Mouse (Mus musculus): ENCODE data around the gene Phlpp2.
"Not testable (repeated sequence)": the region's sequence is repeated elsewhere in the genome, so short reads cannot be mapped to it uniquely, and the experiment has no call there.

The Phlpp2 gene

DNA sequence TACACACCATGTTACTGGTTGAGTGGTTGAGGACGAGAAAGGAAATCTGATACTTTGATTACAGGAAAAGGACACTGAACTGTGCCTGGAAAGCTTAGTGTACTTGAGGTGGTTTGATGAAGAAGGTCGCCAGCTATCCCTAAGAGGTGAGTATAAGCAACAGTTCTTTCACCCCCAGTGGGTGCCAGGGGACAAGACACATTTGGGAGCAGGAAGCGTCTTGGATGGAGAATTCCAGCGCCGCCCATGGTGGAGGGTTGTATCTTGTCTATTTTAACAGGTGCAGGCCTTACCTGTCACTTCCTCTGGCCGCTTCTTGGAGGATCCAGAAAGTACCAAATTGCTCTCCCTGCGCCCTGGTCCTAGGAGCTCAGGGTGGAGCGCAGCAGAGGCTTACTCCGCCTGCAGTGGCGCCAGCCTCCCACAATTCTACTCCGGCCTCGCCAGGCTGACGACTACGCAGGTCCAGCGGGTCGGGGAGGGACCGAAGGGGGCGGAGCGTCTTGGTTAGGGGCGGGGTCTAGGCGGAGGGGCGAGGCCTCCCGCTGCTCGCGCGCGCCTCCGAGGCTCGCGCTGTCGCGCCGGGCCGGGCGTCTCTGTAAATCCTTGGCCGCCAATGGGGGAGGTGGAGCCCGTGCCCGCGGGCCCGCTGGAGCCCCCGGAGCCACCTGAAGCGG lies at the start of gene Phlpp2:
Phlpp2 (plus strand) TSS at position 540 of the 677 bp plus-strand sequence.
- peak; percentile 94 for DNase-seq (ENCODE audit: low spot score)

DNA sequence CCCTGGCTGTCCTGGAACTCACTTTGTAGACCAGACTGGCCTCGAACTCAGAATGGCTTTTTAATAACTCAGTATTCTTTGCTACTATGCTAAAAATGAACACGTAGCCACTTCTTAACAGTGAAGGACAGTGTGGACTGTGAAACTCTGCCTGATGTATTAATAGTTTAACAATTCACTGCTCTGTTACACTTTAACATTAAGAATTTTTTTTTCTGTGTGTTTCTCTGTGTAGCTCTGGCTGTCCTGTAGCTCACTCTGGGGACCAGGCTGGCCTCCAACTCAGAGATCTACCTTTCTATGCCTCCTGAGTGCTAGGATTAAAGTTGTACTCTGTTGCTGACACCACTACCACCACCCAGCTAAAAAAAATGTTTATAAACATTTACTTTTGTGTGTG lies 44.8 kb upstream of the Phlpp2 start:
- no peak for DNase-seq (ENCODE audit: low spot score)

DNA sequence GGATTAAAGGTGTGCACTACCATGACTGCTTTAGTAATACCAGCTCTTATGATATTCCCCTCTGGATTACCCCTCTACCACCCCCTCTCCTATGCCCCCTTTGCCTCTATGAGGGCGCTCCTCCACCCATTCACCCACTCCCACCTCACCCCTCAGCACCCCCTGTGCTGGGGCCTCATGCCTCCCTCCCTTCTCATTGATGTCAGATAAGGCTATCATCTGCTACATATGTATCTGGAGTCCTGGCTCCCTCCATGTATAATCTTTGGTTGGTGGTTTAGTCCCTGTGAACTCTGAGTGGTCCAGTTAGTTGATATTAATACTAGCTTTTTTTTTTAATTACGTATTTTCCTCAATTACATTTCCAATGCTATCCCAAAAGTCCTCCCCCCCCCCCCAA lies 28.5 kb upstream of the Phlpp2 start:
- DNase-seq (ENCODE audit: low spot score): no peak

DNA sequence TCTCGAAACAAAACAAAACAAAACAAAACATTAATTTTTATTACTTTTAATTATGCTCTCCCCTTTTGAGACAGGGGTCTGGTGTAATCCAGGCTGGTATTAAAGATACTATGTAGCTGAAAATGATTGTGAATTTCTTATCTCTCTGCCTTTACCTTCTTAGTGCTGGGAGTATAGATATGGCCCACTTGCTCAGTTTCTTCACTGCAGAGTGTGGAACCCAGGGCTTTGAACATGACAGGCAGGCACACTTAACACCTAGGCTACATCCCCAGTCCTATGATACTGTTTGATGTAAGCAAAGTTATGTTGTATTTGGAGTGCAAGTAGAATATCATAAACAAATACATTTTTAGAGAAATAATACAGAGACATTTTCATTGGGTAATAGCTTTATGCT lies 25.9 kb upstream of the Phlpp2 start:
- DNase-seq (ENCODE audit: low spot score): no peak

DNA sequence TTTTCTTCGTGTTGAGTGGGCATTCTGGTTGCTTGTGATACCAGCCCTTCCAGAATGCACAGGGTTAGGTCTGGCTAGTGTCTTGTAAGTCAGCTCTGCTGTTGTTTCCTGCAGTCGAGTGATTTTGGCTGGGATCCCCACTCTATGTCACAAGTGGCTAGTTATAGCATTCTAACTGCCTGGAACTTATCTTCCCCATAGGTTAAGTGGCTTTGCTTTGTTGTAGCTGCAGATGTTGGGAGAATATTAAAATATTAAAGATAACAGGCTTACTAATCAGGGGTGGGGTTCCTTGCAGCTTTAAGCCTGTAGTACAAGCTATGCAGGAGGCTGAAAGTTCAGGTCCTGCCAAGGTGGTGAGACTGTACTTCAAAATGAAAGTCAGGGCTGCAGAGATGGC lies 20.5 kb upstream of the Phlpp2 start:
- no peak for DNase-seq (ENCODE audit: low spot score)

DNA sequence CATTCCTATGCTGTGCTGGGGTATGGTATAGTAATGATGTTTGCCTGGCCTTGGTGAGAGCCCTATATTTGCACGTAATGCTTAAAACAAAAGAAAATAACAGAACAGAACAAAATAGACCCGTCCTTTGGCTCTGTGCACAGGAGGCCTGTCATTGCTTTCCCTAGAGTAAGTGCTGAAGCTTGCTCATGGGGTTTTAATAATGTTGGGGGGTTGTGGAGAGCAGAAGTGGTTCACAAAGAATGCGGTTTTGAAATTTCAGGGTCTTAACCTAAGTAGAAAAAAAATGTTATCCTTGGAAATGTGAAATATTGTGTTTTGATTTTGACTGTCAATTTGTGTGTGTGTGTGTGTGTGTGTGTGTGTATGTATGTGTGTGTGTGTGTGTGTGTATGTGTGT lies 19.4 kb upstream of the Phlpp2 start:
- no peak for DNase-seq (ENCODE audit: low spot score)

DNA sequence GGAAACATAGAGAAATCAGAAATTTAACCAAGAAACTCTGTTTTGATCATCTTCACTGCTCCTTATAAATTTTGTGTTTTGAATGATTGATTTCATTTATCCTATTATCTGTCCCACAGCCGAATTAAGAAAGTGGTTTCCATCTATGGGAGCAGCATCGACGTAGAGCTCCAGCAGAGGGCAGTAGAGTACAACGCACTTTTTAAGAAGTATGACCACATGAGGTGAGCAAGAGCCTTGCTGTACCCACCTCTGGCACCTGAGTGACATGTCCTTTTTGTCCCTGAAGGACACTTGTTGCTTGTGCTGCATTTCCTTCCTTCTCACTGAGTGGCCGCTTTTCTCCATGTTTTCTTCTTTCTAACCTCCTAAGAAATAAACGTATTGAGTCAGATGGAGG lies 14.9 kb upstream of the Phlpp2 start:
- DNase-seq (ENCODE audit: low spot score): peak; percentile 77

DNA sequence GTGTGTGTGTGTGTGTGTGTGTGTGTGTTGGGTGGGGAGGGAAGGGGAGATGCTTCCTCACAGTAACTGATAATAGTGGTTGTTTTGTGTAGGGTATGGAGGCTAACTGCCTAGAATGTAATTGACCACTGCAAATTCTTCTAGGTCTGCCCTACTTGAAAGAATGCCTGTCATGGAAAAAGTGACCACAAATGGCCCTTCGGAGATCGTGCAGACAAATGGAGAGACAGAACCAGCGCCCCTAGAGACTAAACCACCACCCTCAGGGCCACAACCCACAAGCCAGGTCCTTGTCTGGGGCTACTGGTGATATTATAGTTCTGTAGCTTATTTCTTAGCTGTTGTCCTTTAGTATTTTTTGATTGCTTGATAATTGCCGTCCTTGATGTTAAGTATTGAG lies 13.8 kb upstream of the Phlpp2 start:
- DNase-seq (ENCODE audit: low spot score): no peak

DNA sequence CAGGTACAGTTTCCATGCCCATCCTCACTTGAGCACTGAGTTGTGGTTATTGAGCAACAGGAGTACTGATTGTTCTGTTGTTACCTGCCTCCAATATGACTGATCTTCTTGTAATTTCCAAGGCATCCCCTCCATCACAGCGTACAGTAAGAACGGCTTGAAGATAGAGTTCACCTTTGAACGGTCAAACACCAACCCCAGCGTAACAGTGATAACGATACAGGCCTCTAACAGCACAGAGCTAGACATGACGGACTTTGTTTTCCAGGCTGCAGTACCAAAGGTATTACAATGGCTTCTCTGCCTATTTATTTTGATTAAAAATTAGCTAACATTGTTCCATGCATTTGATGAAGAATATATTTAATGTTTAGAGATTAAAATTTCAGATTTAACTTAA lies 12.9 kb upstream of the Phlpp2 start:
- DNase-seq (ENCODE audit: low spot score): no peak

DNA sequence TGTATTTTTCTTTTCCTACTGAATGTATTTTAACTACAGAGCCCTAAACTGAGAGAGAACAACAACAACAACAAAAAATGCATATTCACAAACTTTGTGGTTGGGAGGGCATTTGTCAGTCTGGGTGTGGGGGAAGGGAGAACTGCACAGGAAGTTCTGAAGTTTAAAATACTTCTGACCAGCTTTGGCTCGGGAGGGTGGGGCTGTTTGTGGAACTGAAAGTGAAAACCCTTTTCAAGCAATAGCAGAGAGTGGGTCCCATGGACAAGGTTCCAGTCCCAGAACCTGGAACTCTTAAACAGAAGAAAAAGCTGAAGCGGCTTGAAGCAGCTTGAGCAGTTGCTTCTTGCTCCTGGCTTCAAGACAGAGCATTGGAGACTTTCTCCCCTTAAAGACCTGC lies 4.9 kb upstream of the Phlpp2 start:
- DNase-seq (ENCODE audit: low spot score): peak; percentile 32

DNA sequence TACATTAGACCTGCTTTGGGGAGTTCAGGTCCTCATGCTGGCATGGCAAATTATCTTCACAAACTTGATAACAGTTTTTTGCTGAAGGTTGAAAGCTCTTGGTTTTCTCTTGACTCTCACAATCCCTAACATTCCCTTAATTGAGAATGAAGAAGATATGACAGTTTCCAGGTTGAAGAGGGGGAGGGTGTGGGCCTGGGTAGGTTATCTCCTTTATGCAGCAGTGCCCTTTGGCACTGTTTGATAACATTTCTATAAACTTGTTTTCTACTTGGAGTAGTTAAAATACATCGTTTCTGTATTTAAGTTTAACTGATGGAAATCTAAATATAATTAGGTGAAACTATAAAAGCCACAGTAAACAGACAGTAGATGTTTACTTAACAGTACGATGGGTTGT lies 3.5 kb upstream of the Phlpp2 start:
- no peak for DNase-seq (ENCODE audit: low spot score)

DNA sequence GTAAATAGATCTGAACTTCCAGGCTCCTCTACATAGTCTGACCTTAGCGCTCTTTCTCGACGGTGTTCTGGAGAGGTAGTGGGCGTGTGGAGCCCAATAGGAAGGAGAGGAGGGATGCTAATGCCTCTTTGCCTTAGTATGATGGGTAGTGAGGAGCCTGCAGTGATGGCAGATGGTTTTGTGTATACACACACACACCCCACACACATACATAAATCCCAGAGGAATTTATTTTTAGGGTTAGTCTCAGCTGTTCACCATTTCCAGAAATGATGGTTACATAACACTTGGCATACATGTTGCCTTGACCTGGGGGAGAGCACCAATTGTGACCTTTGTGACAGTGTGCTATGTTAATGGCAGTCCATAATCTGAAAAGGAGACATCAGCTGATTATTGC lies 2.8 kb upstream of the Phlpp2 start:
- peak; percentile 53 for DNase-seq (ENCODE audit: low spot score)

DNA sequence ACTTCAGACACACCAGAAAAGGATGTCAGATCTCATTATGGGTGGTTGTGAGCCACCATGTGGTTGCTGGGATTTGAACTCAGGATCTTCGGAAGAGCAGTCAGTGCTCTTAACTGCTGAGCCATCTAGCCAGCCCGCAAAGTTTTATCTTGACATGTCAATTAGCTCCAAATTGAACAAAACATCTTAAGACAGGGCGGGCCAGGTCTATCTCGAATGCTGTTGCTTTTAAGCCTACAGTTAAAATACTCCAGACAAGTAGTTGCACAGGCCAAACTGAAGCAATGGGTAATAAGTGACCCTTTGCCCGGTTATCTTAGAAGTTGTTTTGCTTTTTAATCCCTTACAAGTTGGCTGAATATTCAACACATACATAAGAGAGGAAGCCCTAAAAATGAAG lies 1.7 kb upstream of the Phlpp2 start:
- peak; percentile 48 for DNase-seq (ENCODE audit: low spot score)

DNA sequence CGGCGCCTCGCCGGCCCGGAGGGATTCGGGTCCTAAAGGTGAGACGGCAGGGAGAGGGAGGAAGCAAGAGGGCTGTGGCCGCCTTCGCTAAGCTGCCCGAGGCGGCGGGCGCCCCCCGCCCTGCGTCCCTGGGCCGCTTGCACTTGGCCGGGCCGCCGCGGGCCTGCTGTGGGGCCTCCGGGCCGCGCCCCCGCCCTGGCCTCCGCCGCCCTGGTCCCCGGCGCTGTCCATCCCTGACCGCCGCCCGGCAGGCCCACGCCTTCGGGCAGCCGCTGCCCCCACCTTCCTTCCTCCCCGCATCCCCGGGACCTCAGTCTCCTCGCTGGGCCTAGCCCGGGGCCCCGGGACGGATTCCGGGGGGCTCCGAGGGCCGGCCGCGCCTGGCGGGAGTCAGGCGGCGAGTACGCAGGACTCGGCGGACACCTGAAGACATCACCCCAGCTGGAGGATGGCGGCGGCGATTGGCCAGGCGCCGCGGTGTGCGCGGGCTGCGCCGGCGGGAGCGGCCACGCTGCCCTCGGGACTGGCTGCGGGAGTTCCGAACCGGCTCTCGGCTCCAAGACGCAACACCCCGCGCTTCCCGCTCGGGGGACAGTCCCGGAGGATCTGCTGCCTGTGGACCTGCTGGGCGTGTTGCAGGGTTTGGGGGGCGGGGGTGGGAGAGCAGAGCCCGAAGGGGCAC lies 479 bp downstream of the Phlpp2 start:
- DNase-seq (ENCODE audit: low spot score): no peak

DNA sequence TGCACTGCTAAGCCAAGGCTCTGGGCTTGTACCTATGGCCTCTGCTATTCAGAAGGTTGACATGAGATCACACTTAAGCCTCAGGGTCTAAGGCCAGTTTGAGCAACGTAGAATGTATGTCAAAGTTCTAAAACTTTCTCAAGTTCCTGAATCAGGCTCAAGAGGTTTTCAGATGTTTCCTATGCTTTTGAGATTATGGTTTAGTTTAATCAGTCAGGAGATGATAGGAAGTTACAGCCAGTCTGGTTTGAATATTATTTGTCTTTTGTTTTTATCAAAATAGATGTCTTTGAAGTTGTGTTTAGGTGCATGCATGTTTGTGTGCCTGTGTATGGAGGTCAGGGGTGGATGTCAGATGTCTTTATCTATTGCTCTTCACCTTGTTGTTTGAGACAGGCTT lies 2.7 kb downstream of the Phlpp2 start:
- DNase-seq (ENCODE audit: low spot score): no peak

DNA sequence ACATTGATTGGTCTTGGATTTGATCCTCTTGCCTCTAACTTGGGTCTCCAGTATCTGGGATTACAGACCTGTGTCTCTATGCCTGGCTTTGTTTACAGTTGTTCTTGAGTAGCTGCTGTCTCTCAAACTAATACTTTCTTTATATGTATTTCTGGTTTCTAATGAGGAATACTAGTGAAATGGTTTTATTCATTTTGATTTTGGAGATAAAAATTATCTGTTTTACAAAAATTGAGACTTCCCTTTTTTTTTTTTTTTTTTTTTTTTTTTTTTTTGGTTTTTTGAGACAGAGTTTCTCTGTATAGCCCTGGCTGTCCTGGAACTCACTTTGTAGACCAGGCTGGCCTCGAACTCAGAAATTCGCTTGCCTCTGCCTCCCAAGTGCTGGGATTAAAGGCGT lies 5.5 kb downstream of the Phlpp2 start:
- not testable (repeated sequence) for DNase-seq (ENCODE audit: low spot score)

DNA sequence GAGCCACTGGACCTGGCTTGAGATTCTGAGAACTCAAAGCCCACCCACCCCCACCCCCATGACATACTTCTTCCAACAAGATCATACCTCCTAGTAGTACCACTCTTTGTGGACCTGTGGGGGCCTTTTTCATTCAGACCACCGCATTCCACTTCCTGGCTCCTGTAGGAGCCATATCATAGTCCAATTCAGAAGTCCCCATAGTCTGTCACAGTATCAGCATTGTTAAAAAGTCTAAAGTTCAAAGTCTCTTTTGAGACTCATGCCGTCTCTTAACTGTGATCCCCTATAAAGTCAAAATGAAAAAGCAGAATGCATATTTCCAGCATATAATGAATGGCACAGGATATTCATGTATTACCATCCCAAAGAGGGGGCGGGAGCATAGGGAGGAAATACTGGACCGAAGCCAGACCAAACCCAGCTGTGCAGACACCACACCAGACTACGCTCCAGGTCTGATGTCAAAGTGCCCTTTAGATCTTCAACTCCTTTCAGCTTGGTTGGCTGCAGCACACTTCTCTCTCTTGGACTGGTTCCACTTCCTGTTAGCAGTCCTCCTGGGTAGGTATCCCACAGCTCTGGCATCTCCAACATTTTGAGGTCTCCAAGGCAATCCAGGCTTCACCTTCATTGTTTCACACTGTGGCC lies 11.8 kb downstream of the Phlpp2 start:
- no peak for DNase-seq (ENCODE audit: low spot score)

DNA sequence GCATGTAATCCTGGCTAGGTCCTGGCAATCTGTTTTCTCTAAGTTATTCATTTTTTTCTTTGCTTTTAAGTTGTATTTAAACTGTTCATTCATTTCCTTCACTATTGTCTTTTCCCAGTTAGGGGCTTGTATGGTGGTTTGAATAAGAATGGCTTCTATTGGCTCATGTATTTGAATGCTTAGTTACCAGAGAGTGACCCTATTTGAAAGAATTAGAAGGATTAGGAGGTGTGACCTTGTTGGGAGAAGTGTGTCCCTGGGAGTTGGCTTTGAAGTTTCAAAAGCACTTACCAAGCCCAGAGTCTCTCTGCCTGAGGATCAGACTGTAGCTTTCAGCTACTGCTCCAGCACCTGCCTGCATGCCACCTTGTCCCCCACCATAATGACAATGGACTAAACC lies 17.0 kb downstream of the Phlpp2 start:
- no peak for DNase-seq (ENCODE audit: low spot score)

DNA sequence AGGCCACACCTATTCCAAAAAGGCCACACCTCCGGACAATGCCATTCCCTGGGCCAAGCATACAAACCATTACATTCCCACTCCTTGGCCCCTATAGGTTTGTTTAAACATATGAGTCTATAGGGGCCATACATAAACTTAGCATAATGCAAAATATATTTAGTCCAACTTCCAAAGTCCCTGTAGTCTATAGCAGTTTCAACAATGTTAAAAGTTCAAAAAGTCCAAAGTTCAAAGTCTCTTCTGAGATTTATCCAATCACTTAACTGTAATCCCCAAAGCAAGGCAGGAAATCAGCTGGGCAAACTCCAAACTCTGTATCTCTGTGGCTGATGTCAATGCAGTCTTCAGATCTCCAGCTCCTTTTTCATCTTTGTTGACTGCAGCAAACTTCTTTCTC lies 20.9 kb downstream of the Phlpp2 start:
- DNase-seq (ENCODE audit: low spot score): no peak

DNA sequence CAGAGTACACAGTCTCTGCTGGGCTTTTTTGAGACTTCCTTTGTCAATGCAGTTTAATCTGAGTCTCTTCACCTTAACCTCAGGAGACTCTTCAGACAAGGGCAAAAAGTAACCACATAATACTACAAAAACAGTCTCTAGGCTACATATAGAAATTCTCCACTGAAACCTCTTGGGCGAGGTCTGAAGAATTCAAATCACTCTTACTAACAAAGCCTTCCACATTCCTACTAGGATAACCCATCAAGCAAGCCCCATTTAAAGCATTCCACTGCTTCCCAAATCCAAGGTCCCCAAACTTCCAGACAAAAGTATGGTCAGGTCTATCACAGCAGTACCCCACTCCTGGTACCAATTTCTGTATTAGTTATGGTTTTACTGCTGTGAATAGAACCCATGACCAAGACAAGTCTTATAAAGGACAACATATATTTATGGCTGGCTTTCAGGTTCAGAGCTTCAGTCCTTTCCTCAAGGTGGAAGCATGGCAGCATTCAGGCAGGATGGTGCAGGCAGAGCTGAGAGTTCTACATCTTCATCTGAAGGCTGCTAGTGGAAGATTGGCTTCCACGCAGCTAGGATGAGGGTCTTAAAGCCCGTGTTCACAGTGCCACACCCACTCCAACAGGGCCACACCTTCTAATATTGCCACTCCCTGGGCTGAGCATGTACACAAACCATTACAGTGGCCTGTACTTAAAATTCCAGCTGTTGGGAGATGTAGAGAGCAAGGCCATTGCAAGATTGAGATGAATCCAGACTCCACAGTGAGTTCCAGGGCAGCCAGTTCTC lies 22.6 kb downstream of the Phlpp2 start:
- DNase-seq (ENCODE audit: low spot score): no peak

DNA sequence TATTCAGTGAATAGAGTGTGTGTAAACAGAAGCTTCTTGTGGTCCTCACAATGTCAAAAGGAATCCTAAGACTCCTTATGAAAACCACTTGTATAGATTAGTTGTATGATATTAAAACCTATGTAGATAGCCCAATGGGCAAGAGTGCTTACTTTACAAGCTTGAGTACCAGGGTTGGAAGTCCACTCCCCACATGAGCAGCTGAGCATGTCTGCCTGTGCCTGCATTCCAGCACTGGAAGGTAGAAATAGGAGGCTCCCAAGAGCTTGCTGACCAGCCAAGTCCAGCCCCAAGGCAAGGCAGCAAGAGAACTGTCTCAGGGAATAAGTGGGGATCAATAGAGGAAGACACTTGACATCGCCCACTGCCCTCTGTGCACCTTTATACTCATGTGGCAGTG lies 26.3 kb downstream of the Phlpp2 start:
- no peak for DNase-seq (ENCODE audit: low spot score)

DNA sequence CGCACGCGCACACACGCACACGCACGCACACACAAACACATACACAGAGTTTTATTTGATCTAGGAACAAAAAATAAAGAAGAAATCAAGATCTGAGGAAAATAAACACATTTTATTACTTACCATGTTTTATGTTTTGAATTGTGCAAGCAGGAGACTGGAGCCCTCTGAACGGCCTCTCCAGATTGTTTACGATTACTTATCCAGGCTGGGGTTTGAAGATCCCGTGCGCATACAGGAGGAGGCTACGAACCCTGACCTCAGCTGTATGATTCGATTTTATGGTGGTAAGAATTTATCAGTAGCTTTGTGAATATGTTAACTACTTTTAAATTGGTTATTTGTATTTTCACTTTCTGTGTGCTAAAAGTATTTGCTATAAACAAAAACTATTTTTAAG lies 27.0 kb downstream of the Phlpp2 start:
- DNase-seq (ENCODE audit: low spot score): no peak

DNA sequence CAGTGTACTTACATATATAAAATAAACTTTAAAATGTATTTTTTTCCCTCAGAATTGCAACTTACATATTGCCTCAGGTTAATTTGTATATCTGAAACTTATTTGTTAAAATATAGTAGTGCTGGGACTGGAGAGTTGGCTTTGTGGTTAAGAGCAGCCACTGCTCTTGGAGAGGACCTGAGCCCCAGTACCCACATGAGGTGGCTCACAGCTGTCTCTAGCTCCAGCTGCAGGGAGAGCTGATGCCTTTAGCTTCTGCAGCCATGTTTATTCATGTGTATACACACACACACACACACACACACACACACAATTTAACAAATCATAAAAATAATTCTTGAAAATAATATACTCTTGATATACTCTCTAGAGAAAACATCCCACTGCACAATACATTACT lies 34.0 kb downstream of the Phlpp2 start:
- no peak for DNase-seq (ENCODE audit: low spot score)

All from adipocyte (in vitro differentiated cells).